Mouse (Mus musculus) thymus, postnatal 10 days (tissue): Measurements from ENCODE around the gene Prdm1.
A peak's percentile ranks its signal among the peaks of the same experiment; 100 is the strongest.

ENCODE experiments used
- DNase-seq, 2 experiments: peaks; one replicate each; pipeline ENCODE4 v3.0.0; 2021; ENCODE audit warnings: low spot score in 2 of 2

The Prdm1 gene

GRCm38 (mm10) chr10:44492815-44493525, 35.3 kb downstream of the Prdm1 start:
- no peak for DNase-seq

GRCm38 (mm10) chr10:44490899-44491422, 37.3 kb downstream of the Prdm1 start:
- DNase-seq: no peak

GRCm38 (mm10) chr10:44487132-44487531, 41.2 kb downstream of the Prdm1 start:
- DNase-seq: no peak

GRCm38 (mm10) chr10:44484077-44484476, 44.2 kb downstream of the Prdm1 start:
- DNase-seq: no peak

- peak; percentile 11 to 22 for DNase-seq
Observed at GRCm38 (mm10) chr10:44483116-44483515, 45.2 kb downstream of the Prdm1 start.

- no peak for DNase-seq
Observed at GRCm38 (mm10) chr10:44481379-44481778, 46.9 kb downstream of the Prdm1 start.

- no peak for DNase-seq
Observed at GRCm38 (mm10) chr10:44479286-44479685, 49.0 kb downstream of the Prdm1 start.

GRCm38 (mm10) chr10:44478091-44478490, 50.2 kb downstream of the Prdm1 start:
- no peak for DNase-seq

- no peak for DNase-seq
Observed at GRCm38 (mm10) chr10:44477240-44477639, 51.1 kb downstream of the Prdm1 start.

- DNase-seq: no peak
Observed at GRCm38 (mm10) chr10:44476523-44476922, 51.8 kb downstream of the Prdm1 start.

- DNase-seq: no peak
Observed at GRCm38 (mm10) chr10:44475376-44475775, 52.9 kb downstream of the Prdm1 start.

- no peak for DNase-seq
Observed at GRCm38 (mm10) chr10:44474256-44474655, 54.0 kb downstream of the Prdm1 start.

- no peak for DNase-seq
Observed at GRCm38 (mm10) chr10:44465618-44466017, 62.7 kb downstream of the Prdm1 start.

GRCm38 (mm10) chr10:44464563-44464962, 63.7 kb downstream of the Prdm1 start:
- DNase-seq: no peak

GRCm38 (mm10) chr10:44463856-44464255, 64.4 kb downstream of the Prdm1 start:
- DNase-seq: no peak

GRCm38 (mm10) chr10:44462351-44462750, 66.0 kb downstream of the Prdm1 start:
- DNase-seq: no peak

- no peak for DNase-seq
Observed at GRCm38 (mm10) chr10:44461063-44461462, 67.2 kb downstream of the Prdm1 start.

- DNase-seq: peak; percentile 45 to 74
Observed at GRCm38 (mm10) chr10:44460095-44460810, 68.0 kb downstream of the Prdm1 start.

- DNase-seq: no peak
Observed at GRCm38 (mm10) chr10:44459321-44460000, 68.8 kb downstream of the Prdm1 start.

GRCm38 (mm10) chr10:44458534-44459315, 69.6 kb downstream of the Prdm1 start:
- peak; percentile 68 to 71 for DNase-seq

GRCm38 (mm10) chr10:44457791-44458533, 70.3 kb downstream of the Prdm1 start:
- DNase-seq: no peak
